Mouse (Mus musculus): ENCODE measurements around the gene Epb41l4b. TPM values are rescaled to one million over a fixed set of nuclear protein-coding genes. Genes with fewer than 3 reads are reported as not detected.

The Epb41l4b gene
- polyA plus RNA-seq (2016; fragmentation: Nextera tagmentation; extraction: Ambion mirVana), result 1.7 and 1.9 TPM in 2 replicates

GRCm38 (mm10) chr4:57143026-57143937 lies at the start of gene Epb41l4b:
Epb41l4b (minus strand) TSS chr4:57143437.
- Histone ChIP-seq H3K9ac (peak within 1 kb of the TSS; percentile 78), H3K27me3 (replicated peaks) (peaks cover 26% of the 10 kb centered on the region), H3K4me2 (replicated peaks) (peak within 1 kb of the TSS; percentile 82), H3K4me3 (peak within 1 kb of the TSS; percentile 73), H3K36me3 (no peaks in the 10 kb centered on the region), H3K9me3 (no peaks in the 10 kb centered on the region), H3K4me1 (peaks cover 19% of the 10 kb centered on the region), H3K27ac (0 out of 2 replicates have a peak within 1 kb of the TSS, but pooled peaks have one; percentile 20)
- WGBS, result under 1% methylated on average over 115 of the region's 142 CpGs
- ATAC-seq (ENCODE audit: low FRiP score, low read depth), result peak; percentile 86

GRCm38 (mm10) chr4:57191543-57192283 lies 48.5 kb upstream of the Epb41l4b start:
- 79% methylated on average over 9 of the region's 9 CpGs for WGBS
- H3K4me2 ChIP-seq (replicated peaks), result no peak overlapping the region
- H3K4me1 ChIP-seq, result no peaks in the 10 kb centered on the region
- no peaks in the 10 kb centered on the region for H3K9me3 ChIP-seq
- no peak overlapping the region for H3K9ac ChIP-seq
- no peak overlapping the region for H3K27ac ChIP-seq
- ATAC-seq (ENCODE audit: low FRiP score, low read depth), result no peak
- no peaks in the 10 kb centered on the region for H3K36me3 ChIP-seq
- H3K4me3 ChIP-seq, result no peak overlapping the region
- H3K27me3 ChIP-seq (replicated peaks), result no peaks in the 10 kb centered on the region

GRCm38 (mm10) chr4:57189881-57190280 lies 46.6 kb upstream of the Epb41l4b start:
- Histone ChIP-seq H3K27ac (no peak overlapping the region), H3K4me2 (replicated peaks) (no peak overlapping the region), H3K9ac (no peak overlapping the region), H3K4me3 (no peak overlapping the region), H3K36me3 (no peaks in the 10 kb centered on the region), H3K9me3 (no peaks in the 10 kb centered on the region), H3K27me3 (replicated peaks) (no peaks in the 10 kb centered on the region), H3K4me1 (no peaks in the 10 kb centered on the region)
- no peak for ATAC-seq (ENCODE audit: low FRiP score, low read depth)
- WGBS, result 97% methylated on average over 2 of the region's 2 CpGs

DNA sequence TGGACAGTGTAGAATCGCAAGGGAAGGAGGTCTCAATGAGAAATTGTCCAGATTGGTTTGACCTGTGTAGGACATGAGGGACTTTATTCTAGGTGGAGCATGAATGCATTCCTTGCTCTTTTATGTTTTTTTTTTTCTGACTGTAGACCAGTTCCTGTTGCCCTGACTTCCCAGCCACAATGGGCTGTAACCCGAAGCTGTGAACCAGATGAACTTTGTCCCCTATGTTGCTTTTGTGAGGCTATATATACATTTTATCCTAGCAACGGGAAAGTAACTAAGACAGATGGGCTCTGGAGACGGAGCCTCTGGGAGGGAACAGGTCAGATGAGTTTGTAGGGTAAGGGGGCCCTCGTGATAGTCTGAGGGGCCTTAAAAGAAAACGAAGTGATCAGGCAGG lies 42.8 kb upstream of the Epb41l4b start:
- H3K36me3 ChIP-seq, result no peaks in the 10 kb centered on the region
- no peaks in the 10 kb centered on the region for H3K4me1 ChIP-seq
- 10% methylated on average over 6 of the region's 6 CpGs for WGBS
- no peak for ATAC-seq (ENCODE audit: low FRiP score, low read depth)
- no peaks in the 10 kb centered on the region for H3K27me3 ChIP-seq (replicated peaks)
- no peak overlapping the region for H3K4me3 ChIP-seq
- no peak overlapping the region for H3K4me2 ChIP-seq (replicated peaks)
- no peaks in the 10 kb centered on the region for H3K9me3 ChIP-seq
- H3K9ac ChIP-seq, result no peak overlapping the region
- H3K27ac ChIP-seq, result no peak overlapping the region

GRCm38 (mm10) chr4:57185462-57185861 lies 42.2 kb upstream of the Epb41l4b start:
- 90% methylated on average over 8 of the region's 8 CpGs for WGBS
- Histone ChIP-seq H3K9me3 (no peaks in the 10 kb centered on the region), H3K4me1 (no peaks in the 10 kb centered on the region), H3K4me2 (replicated peaks) (no peak overlapping the region), H3K36me3 (no peaks in the 10 kb centered on the region), H3K27ac (no peak overlapping the region), H3K27me3 (replicated peaks) (no peaks in the 10 kb centered on the region), H3K4me3 (no peak overlapping the region), H3K9ac (no peak overlapping the region)
- no peak for ATAC-seq (ENCODE audit: low FRiP score, low read depth)

DNA sequence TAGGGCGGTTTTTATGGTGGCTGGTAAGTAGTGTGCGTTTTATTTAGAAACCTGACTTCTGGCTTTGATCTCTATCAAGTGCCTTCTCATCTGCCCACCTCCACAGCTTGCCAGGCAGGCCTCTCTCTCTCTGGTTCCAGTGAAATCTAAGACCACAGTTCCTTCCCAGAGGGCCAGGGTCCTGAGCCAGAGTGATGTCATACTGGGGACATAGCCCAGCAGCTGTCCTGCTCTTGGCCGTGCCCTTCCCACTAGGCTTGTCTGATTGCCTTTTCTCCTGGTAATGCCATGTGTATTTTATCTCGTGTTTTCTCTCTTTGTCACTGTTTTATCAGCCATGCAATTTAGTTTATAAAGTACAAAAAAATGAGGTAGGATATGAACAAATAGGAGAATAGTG lies 40.3 kb upstream of the Epb41l4b start:
- no peaks in the 10 kb centered on the region for H3K9me3 ChIP-seq
- no peaks in the 10 kb centered on the region for H3K36me3 ChIP-seq
- ATAC-seq (ENCODE audit: low FRiP score, low read depth), result no peak
- no peaks in the 10 kb centered on the region for H3K27me3 ChIP-seq (replicated peaks)
- H3K4me2 ChIP-seq (replicated peaks), result no peak overlapping the region
- H3K4me1 ChIP-seq, result no peaks in the 10 kb centered on the region
- 72% methylated on average over 4 of the region's 4 CpGs for WGBS
- H3K4me3 ChIP-seq, result no peak overlapping the region
- no peak overlapping the region for H3K27ac ChIP-seq
- no peak overlapping the region for H3K9ac ChIP-seq

DNA sequence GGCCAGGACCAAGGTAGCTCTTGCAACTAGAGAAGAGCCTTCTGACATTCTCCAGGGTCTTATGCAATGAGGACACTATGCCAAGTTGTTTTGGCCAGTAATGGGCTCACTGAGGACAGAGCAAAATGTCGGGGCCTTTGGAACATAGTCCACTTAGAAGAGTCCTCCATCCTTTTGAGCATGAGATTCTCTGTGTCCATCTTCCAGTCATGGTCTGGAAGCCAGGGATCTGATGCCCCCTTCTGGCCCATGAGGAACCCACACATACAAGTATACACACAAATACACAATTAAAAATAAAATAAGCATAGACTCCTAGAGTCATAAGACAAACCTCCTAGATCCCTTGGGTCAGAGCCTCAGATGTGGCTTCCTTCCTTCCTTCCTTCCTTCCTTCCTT lies 38.3 kb upstream of the Epb41l4b start:
- 79% methylated on average over 1 of the region's 1 CpGs for WGBS
- H3K27me3 ChIP-seq (replicated peaks), result no peaks in the 10 kb centered on the region
- H3K9me3 ChIP-seq, result no peaks in the 10 kb centered on the region
- H3K4me3 ChIP-seq, result no peak overlapping the region
- H3K27ac ChIP-seq, result no peak overlapping the region
- no peak overlapping the region for H3K9ac ChIP-seq
- no peak for ATAC-seq (ENCODE audit: low FRiP score, low read depth)
- H3K4me2 ChIP-seq (replicated peaks), result no peak overlapping the region
- H3K36me3 ChIP-seq, result no peaks in the 10 kb centered on the region
- H3K4me1 ChIP-seq, result no peaks in the 10 kb centered on the region

DNA sequence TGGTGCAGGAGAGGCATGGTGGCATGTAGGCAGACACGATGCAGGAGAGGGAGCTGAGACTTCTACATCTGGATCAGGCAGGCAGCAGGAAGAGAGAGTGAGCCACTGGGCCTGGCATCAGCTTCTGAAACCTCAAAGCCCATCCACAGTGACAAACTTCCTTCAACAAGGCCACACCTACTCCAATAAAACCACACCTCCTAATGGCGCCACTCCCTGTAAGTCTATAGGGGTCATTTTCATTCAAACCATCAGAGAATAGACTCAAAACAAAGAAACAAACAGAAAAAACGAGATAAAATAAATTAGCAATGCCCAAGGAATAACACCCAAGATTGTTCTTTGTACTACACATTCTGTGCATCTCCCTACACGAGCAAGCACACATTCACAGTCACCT lies 35.6 kb upstream of the Epb41l4b start:
- H3K27ac ChIP-seq, result no peak overlapping the region

GRCm38 (mm10) chr4:57175329-57175728 lies 32.1 kb upstream of the Epb41l4b start:
- no peaks in the 10 kb centered on the region for H3K4me1 ChIP-seq
- no peak overlapping the region for H3K4me3 ChIP-seq
- no peaks in the 10 kb centered on the region for H3K36me3 ChIP-seq
- no peak overlapping the region for H3K9ac ChIP-seq
- no peak overlapping the region for H3K4me2 ChIP-seq (replicated peaks)
- no peak overlapping the region for H3K27ac ChIP-seq
- H3K9me3 ChIP-seq, result no peaks in the 10 kb centered on the region
- no peak for ATAC-seq (ENCODE audit: low FRiP score, low read depth)
- WGBS, result 77% methylated on average over 10 of the region's 10 CpGs
- no peaks in the 10 kb centered on the region for H3K27me3 ChIP-seq (replicated peaks)

More for the DNA sequence above, 35.6 kb upstream of the Epb41l4b start:
- no peaks in the 10 kb centered on the region for H3K27me3 ChIP-seq (replicated peaks)
- no peak overlapping the region for H3K9ac ChIP-seq
- WGBS, result 72% methylated on average over 4 of the region's 4 CpGs
- H3K4me2 ChIP-seq (replicated peaks), result no peak overlapping the region
- no peaks in the 10 kb centered on the region for H3K9me3 ChIP-seq
- no peak overlapping the region for H3K4me3 ChIP-seq
- H3K4me1 ChIP-seq, result no peaks in the 10 kb centered on the region
- no peaks in the 10 kb centered on the region for H3K36me3 ChIP-seq
- no peak for ATAC-seq (ENCODE audit: low FRiP score, low read depth)

GRCm38 (mm10) chr4:57172861-57173260 lies 29.6 kb upstream of the Epb41l4b start:
- no peaks in the 10 kb centered on the region for H3K36me3 ChIP-seq
- no peak for ATAC-seq (ENCODE audit: low FRiP score, low read depth)
- no peak overlapping the region for H3K9ac ChIP-seq
- no peak overlapping the region for H3K4me2 ChIP-seq (replicated peaks)
- 65% methylated on average over 8 of the region's 8 CpGs for WGBS
- no peaks in the 10 kb centered on the region for H3K4me1 ChIP-seq
- no peak overlapping the region for H3K27ac ChIP-seq
- no peaks in the 10 kb centered on the region for H3K9me3 ChIP-seq
- H3K27me3 ChIP-seq (replicated peaks), result no peaks in the 10 kb centered on the region
- no peak overlapping the region for H3K4me3 ChIP-seq

DNA sequence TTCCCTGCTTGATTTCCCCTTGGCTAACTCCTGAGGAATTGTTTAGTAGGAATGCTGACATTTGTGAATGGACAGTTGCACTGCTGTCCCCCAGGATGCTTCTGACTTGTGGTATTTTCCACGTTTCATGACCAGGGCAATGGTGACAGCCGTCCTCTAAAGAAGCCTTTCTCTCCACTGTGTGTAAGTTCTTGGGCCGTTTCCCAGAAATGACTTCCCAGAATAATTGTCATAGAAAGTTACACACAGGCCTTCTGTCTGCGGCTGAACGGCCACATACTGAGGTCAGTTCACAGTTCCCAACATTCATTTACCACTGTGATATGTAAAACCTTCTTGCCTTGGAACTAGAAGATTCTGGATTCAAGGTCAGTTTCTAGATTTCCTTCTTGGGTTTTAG lies 28.6 kb upstream of the Epb41l4b start:
- H3K27ac ChIP-seq, result no peak overlapping the region
- H3K4me2 ChIP-seq (replicated peaks), result no peak overlapping the region
- H3K36me3 ChIP-seq, result no peaks in the 10 kb centered on the region
- no peak overlapping the region for H3K4me3 ChIP-seq
- no peaks in the 10 kb centered on the region for H3K27me3 ChIP-seq (replicated peaks)
- ATAC-seq (ENCODE audit: low FRiP score, low read depth), result no peak
- 72% methylated on average over 5 of the region's 5 CpGs for WGBS
- H3K9ac ChIP-seq, result no peak overlapping the region
- no peaks in the 10 kb centered on the region for H3K9me3 ChIP-seq
- H3K4me1 ChIP-seq, result no peaks in the 10 kb centered on the region

DNA sequence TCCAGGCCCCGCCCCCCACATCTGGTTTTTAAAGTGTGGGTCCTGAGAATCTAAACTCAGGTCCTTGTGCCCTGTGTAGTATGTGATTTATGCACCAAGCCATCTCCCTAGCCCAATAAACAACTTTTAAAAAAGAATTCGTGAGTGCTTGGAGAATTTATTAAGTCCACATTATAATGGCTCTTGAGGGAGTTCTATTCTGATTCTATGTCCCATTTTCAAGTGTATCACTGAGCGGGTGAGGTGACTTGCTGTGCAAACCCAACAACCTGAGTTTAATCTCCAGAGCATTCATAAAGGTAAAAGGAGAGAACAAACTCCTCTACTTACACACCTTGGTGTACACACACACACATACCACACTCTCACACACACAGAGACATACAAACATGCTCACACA lies 25.4 kb upstream of the Epb41l4b start:
- Histone ChIP-seq H3K27ac (no peak overlapping the region), H3K4me3 (no peak overlapping the region), H3K4me2 (replicated peaks) (no peak overlapping the region), H3K36me3 (no peaks in the 10 kb centered on the region), H3K9ac (no peak overlapping the region), H3K9me3 (no peaks in the 10 kb centered on the region), H3K4me1 (no peaks in the 10 kb centered on the region), H3K27me3 (replicated peaks) (no peaks in the 10 kb centered on the region)
- 85% methylated on average over 3 of the region's 3 CpGs for WGBS
- no peak for ATAC-seq (ENCODE audit: low FRiP score, low read depth)
